Mouse (Mus musculus): ENCODE measurements around the gene Stra6. TPM values are rescaled to one million over a fixed set of nuclear protein-coding genes. Genes with fewer than 3 reads are reported as not detected.

Gene Stra6
- polyA plus RNA-seq, 1 experiment from 2014 or later = 10.1 TPM

GRCm38 (mm10) chr9:58165779-58166178 lies 102.2 kb downstream of the Stra6 start:
- 73% methylated on average over 1 of the region's 1 CpGs for WGBS
- H3K4me2 ChIP-seq (ENCODE audit: low read length) = no peak overlapping the region
- no peak overlapping the region for H3K4me3 ChIP-seq (replicated peaks; ENCODE audit: low read depth, low read length)
- H3K4me1 ChIP-seq (ENCODE audit: control insufficient read depth, insufficient read depth, low read length) = no peaks in the 10 kb centered on the region
- DNase-seq (no peak), ATAC-seq (ENCODE audit: low FRiP score, low TSS enrichment) (no peak)
- H3K36me3 ChIP-seq (ENCODE audit: control insufficient read depth, insufficient read depth, low read length) = no peaks in the 10 kb centered on the region
- no peaks in the 10 kb centered on the region for H3K9me3 ChIP-seq (ENCODE audit: control insufficient read depth, low read length)
- H3K27me3 ChIP-seq (ENCODE audit: control insufficient read depth, insufficient read depth, low read length) = no peaks in the 10 kb centered on the region
- no peak overlapping the region for H3K27ac ChIP-seq (replicated peaks; ENCODE audit: low read depth, low read length)
- H3K9ac ChIP-seq (replicated peaks; ENCODE audit: low read length) = no peak overlapping the region

DNA sequence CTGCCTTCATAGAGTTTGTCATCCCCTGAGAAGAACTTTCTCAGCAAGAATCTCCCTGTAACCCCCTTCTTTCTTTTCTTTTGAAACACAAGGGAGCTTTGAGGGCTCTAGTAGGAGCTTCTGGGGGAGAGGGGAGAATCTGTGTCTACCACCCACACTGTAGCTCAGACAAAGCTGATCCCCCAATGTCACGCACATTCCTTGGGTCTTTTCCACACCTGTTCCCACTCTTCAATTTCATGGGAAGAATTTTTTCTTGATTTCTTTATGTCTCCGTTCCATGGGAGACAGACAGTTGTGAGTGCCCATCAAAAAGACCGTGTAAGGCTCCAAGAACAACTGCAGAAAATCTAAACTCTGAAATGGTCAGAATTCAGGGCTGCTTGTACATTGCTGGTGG lies 105.3 kb downstream of the Stra6 start:
- ATAC-seq (ENCODE audit: low FRiP score, low TSS enrichment) (no peak), DNase-seq (no peak)
- no peaks in the 10 kb centered on the region for H3K36me3 ChIP-seq (ENCODE audit: control insufficient read depth, insufficient read depth, low read length)
- WGBS = 69% methylated on average over 3 of the region's 3 CpGs
- no peaks in the 10 kb centered on the region for H3K9me3 ChIP-seq (ENCODE audit: control insufficient read depth, low read length)
- H3K4me3 ChIP-seq (replicated peaks; ENCODE audit: low read depth, low read length) = no peak overlapping the region
- no peaks in the 10 kb centered on the region for H3K27me3 ChIP-seq (ENCODE audit: control insufficient read depth, insufficient read depth, low read length)
- no peak overlapping the region for H3K9ac ChIP-seq (replicated peaks; ENCODE audit: low read length)
- no peak overlapping the region for H3K4me2 ChIP-seq (ENCODE audit: low read length)
- no peak overlapping the region for H3K27ac ChIP-seq (replicated peaks; ENCODE audit: low read depth, low read length)
- H3K4me1 ChIP-seq (ENCODE audit: control insufficient read depth, insufficient read depth, low read length) = no peaks in the 10 kb centered on the region

GRCm38 (mm10) chr9:58169426-58169825 lies 105.8 kb downstream of the Stra6 start:
- H3K4me1 ChIP-seq (ENCODE audit: control insufficient read depth, insufficient read depth, low read length) = no peaks in the 10 kb centered on the region
- ATAC-seq (ENCODE audit: low FRiP score, low TSS enrichment) (no peak), DNase-seq (no peak)
- no peak overlapping the region for H3K4me2 ChIP-seq (ENCODE audit: low read length)
- no peak overlapping the region for H3K4me3 ChIP-seq (replicated peaks; ENCODE audit: low read depth, low read length)
- 82% methylated on average over 6 of the region's 6 CpGs for WGBS
- no peaks in the 10 kb centered on the region for H3K9me3 ChIP-seq (ENCODE audit: control insufficient read depth, low read length)
- no peaks in the 10 kb centered on the region for H3K27me3 ChIP-seq (ENCODE audit: control insufficient read depth, insufficient read depth, low read length)
- H3K9ac ChIP-seq (replicated peaks; ENCODE audit: low read length) = no peak overlapping the region
- no peak overlapping the region for H3K27ac ChIP-seq (replicated peaks; ENCODE audit: low read depth, low read length)
- no peaks in the 10 kb centered on the region for H3K36me3 ChIP-seq (ENCODE audit: control insufficient read depth, insufficient read depth, low read length)

DNA sequence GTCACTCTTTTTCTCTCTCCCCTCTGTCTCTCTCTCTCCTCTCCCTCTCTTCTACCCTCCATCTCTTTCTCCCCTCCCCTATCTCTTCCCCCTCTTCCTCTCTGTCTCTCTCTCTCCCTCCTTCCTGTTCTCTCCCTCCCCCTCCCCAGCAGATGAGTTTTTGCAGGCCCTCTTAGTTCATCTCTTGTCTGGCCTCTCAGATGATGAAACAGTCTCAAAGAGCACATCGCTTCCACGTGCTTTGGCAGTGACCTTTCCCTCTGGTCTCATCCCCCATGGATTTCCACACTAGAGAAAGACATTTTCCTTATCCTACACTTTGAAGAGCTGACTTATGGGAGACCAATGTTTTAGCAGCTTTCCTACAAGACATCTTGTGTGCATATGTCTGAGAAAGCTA lies 109.3 kb downstream of the Stra6 start:
- Histone ChIP-seq H3K27me3 (ENCODE audit: control insufficient read depth, insufficient read depth, low read length) (no peaks in the 10 kb centered on the region), H3K9ac (replicated peaks; ENCODE audit: low read length) (no peak overlapping the region), H3K27ac (replicated peaks; ENCODE audit: low read depth, low read length) (no peak overlapping the region), H3K9me3 (ENCODE audit: control insufficient read depth, low read length) (no peaks in the 10 kb centered on the region), H3K4me1 (ENCODE audit: control insufficient read depth, insufficient read depth, low read length) (0 out of 2 replicates have a peak, but pooled peaks cover 3% of the 10 kb centered on the region), H3K4me2 (ENCODE audit: low read length) (no peak overlapping the region), H3K4me3 (replicated peaks; ENCODE audit: low read depth, low read length) (no peak overlapping the region), H3K36me3 (ENCODE audit: control insufficient read depth, insufficient read depth, low read length) (no peaks in the 10 kb centered on the region)
- DNase-seq = no peak
- 69% methylated on average over 2 of the region's 2 CpGs for WGBS
- no peak for ATAC-seq (ENCODE audit: low FRiP score, low TSS enrichment)

- Histone ChIP-seq H3K4me1 (ENCODE audit: control insufficient read depth, insufficient read depth, low read length) (0 out of 2 replicates have a peak, but pooled peaks cover 3% of the 10 kb centered on the region), H3K27me3 (ENCODE audit: control insufficient read depth, insufficient read depth, low read length) (no peaks in the 10 kb centered on the region), H3K4me3 (replicated peaks; ENCODE audit: low read depth, low read length) (no peak overlapping the region), H3K4me2 (ENCODE audit: low read length) (no peak overlapping the region), H3K36me3 (ENCODE audit: control insufficient read depth, insufficient read depth, low read length) (no peaks in the 10 kb centered on the region), H3K27ac (replicated peaks; ENCODE audit: low read depth, low read length) (0 out of 2 replicates have a peak overlapping the region, but pooled peaks have one; percentile 8), H3K9me3 (ENCODE audit: control insufficient read depth, low read length) (no peaks in the 10 kb centered on the region), H3K9ac (replicated peaks; ENCODE audit: low read length) (no peak overlapping the region)
- ATAC-seq (ENCODE audit: low FRiP score, low TSS enrichment) = no peak
- 31% methylated on average over 5 of the region's 5 CpGs for WGBS
- DNase-seq = no peak
These were observed 111.2 kb downstream of the Stra6 start for GRCm38 (mm10) chr9:58174818-58175251.

DNA sequence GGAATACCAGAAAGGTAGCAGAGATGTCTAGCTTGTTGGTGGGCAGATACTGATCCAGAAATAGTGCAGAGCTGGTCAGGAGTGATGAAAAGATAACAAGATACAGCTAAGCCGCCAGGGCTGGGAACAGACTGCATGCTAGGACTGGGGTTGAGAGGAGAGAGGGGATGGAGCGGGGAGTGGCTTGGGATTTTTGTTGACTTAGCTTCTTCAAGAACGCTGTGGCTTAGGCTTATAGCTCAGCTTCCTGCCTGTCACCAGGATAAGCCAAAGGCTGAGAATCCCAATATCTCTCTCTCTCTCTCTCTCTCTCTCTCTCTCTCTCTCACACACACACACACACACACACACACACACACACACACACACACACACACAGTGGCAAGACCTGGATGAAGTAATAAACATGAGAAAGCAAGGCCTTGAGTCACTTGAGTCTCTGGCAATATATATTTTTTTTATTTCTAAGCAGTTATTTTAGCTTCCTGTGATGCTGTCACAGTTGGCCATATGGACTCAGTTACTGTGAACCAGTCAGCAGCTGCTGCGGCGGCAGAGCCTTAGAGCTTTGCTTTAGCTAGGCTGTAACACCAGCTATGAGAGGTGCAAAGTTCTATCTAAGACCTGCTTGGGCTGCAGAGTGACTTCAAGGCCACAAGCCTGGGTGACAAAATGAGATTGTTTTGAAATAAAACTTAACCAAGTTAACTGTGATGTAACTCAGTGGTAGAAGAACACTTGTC lies 112.3 kb downstream of the Stra6 start:
- no peak for ATAC-seq (ENCODE audit: low FRiP score, low TSS enrichment)
- no peaks in the 10 kb centered on the region for H3K36me3 ChIP-seq (ENCODE audit: control insufficient read depth, insufficient read depth, low read length)
- H3K9me3 ChIP-seq (ENCODE audit: control insufficient read depth, low read length) = no peaks in the 10 kb centered on the region
- H3K4me2 ChIP-seq (ENCODE audit: low read length) = no peak overlapping the region
- no peak for DNase-seq
- no peaks in the 10 kb centered on the region for H3K27me3 ChIP-seq (ENCODE audit: control insufficient read depth, insufficient read depth, low read length)
- no peak overlapping the region for H3K4me3 ChIP-seq (replicated peaks; ENCODE audit: low read depth, low read length)
- H3K9ac ChIP-seq (replicated peaks; ENCODE audit: low read length) = no peak overlapping the region
- 0 out of 2 replicates have a peak, but pooled peaks cover 3% of the 10 kb centered on the region for H3K4me1 ChIP-seq (ENCODE audit: control insufficient read depth, insufficient read depth, low read length)
- H3K27ac ChIP-seq (replicated peaks; ENCODE audit: low read depth, low read length) = no peak overlapping the region
- WGBS = 59% methylated on average over 5 of the region's 5 CpGs

GRCm38 (mm10) chr9:58177165-58177564 lies 113.6 kb downstream of the Stra6 start:
- no peak overlapping the region for H3K27ac ChIP-seq (replicated peaks; ENCODE audit: low read depth, low read length)
- no peaks in the 10 kb centered on the region for H3K27me3 ChIP-seq (ENCODE audit: control insufficient read depth, insufficient read depth, low read length)
- no peak for DNase-seq
- H3K9me3 ChIP-seq (ENCODE audit: control insufficient read depth, low read length) = no peaks in the 10 kb centered on the region
- WGBS = 43% methylated on average over 4 of the region's 4 CpGs
- H3K4me2 ChIP-seq (ENCODE audit: low read length) = no peak overlapping the region
- H3K4me3 ChIP-seq (replicated peaks; ENCODE audit: low read depth, low read length) = no peak overlapping the region
- no peaks in the 10 kb centered on the region for H3K36me3 ChIP-seq (ENCODE audit: control insufficient read depth, insufficient read depth, low read length)
- H3K9ac ChIP-seq (replicated peaks; ENCODE audit: low read length) = no peak overlapping the region
- no peak for ATAC-seq (ENCODE audit: low FRiP score, low TSS enrichment)
- H3K4me1 ChIP-seq (ENCODE audit: control insufficient read depth, insufficient read depth, low read length) = 0 out of 2 replicates have a peak, but pooled peaks cover 3% of the 10 kb centered on the region

DNA sequence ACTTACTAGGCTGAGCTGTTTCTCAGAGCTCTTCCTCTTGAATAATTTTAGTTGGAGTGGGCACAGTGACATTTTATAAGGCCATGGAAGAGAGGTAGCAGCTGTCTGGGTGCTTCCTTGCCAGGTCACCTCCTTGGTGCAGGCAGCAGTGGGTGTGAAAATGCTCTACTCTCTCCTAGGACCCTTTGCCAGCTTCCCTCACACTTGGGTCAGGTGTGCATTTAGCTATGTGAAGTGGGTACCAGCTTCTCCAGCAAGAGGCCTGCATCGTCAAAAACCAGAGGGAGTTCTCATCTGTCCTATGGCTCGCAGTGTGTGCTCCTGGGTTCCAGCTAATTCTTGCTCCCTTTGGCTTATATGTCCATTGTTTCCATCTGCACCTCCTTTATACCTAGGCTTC lies 115.8 kb downstream of the Stra6 start:
- DNase-seq (no peak), ATAC-seq (ENCODE audit: low FRiP score, low TSS enrichment) (no peak)
- no peaks in the 10 kb centered on the region for H3K9me3 ChIP-seq (ENCODE audit: control insufficient read depth, low read length)
- H3K36me3 ChIP-seq (ENCODE audit: control insufficient read depth, insufficient read depth, low read length) = no peaks in the 10 kb centered on the region
- H3K27ac ChIP-seq (replicated peaks; ENCODE audit: low read depth, low read length) = no peak overlapping the region
- H3K4me3 ChIP-seq (replicated peaks; ENCODE audit: low read depth, low read length) = no peak overlapping the region
- 95% methylated on average over 2 of the region's 2 CpGs for WGBS
- 0 out of 2 replicates have a peak, but pooled peaks cover 3% of the 10 kb centered on the region for H3K4me1 ChIP-seq (ENCODE audit: control insufficient read depth, insufficient read depth, low read length)
- H3K4me2 ChIP-seq (ENCODE audit: low read length) = no peak overlapping the region
- no peaks in the 10 kb centered on the region for H3K27me3 ChIP-seq (ENCODE audit: control insufficient read depth, insufficient read depth, low read length)
- H3K9ac ChIP-seq (replicated peaks; ENCODE audit: low read length) = no peak overlapping the region

- 55% methylated on average over 6 of the region's 6 CpGs for WGBS
- Histone ChIP-seq H3K4me2 (ENCODE audit: low read length) (no peak overlapping the region), H3K9ac (replicated peaks; ENCODE audit: low read length) (no peak overlapping the region), H3K27ac (replicated peaks; ENCODE audit: low read depth, low read length) (no peak overlapping the region), H3K4me3 (replicated peaks; ENCODE audit: low read depth, low read length) (no peak overlapping the region), H3K9me3 (ENCODE audit: control insufficient read depth, low read length) (no peaks in the 10 kb centered on the region), H3K36me3 (ENCODE audit: control insufficient read depth, insufficient read depth, low read length) (no peaks in the 10 kb centered on the region), H3K4me1 (ENCODE audit: control insufficient read depth, insufficient read depth, low read length) (no peaks in the 10 kb centered on the region), H3K27me3 (ENCODE audit: control insufficient read depth, insufficient read depth, low read length) (no peaks in the 10 kb centered on the region)
- ATAC-seq (ENCODE audit: low FRiP score, low TSS enrichment) (no peak), DNase-seq (no peak)
These were observed 120.9 kb downstream of the Stra6 start for GRCm38 (mm10) chr9:58184456-58184855.

Measured in midbrain, embryonic 14.5 days (tissue).